Mouse (Mus musculus) ovary, adult 10 weeks (tissue): Measurements from ENCODE around the gene Gm3486. TPM values are rescaled to one million over a fixed set of nuclear protein-coding genes. Genes with fewer than 3 reads are reported as not detected.

Experiments used
- polyA plus RNA-seq: library from polyadenylated mRNA; stranded (reverse); fragments of 350-450 nt; fragmentation: Illumina TruSeq; extraction: RNeasy Lipid Tissue Mini Kit (QIAGEN cat#74804); gene quantifications from one replicate; pipeline ENCODE4 v1.2.3, GENCODE M21; 2014

Gm3486 gene
- not detected for polyA plus RNA-seq

DNA sequence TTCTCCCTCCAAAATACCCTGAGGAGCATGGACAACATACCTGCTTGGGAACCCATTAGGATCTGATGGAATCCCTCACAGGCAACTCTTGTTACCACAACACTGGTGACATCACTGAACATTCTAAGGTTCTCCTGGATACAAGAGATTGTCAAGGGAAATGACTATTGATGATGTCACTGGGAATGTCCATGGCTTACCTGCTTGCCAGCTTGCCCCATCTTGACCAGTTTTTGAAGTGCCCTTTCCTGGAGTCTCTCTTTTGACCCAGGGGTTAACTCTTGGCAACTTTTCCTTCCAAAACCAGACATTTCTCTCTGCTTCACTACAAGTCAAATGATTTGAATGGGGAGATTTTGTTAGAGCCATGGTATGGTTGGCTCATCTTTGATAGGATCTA is at the start of gene Gm3486:
Gene Gm3486 (minus strand): TSS at position 101 of the 400 bp plus-strand sequence.

GRCm38 (mm10) chr14:41453418-41453817 is 35.9 kb downstream of the Gm3486 start, which contains the start of gene Gm7954:
TSS of gene Gm7954 (minus strand) at chr14:41453518.

Other genes with a start within 250 kb of the Gm3486 start
- not detected for gene Gm2832, start 210.7 kb downstream of the Gm3486 start, polyA plus RNA-seq
- not detected for gene Gm5798, start 140.9 kb downstream of the Gm3486 start, polyA plus RNA-seq
- gene Gm7945, start 103.1 kb downstream of the Gm3486 start, polyA plus RNA-seq = not detected
- gene Gm6482, start 81.2 kb downstream of the Gm3486 start, polyA plus RNA-seq = not detected
- not detected for gene Gm7954, start 36.0 kb downstream of the Gm3486 start, polyA plus RNA-seq
- not detected for gene Gm7970, start 66.1 kb upstream of the Gm3486 start, polyA plus RNA-seq
- gene 1700049E17Rik2, start 83.7 kb upstream of the Gm3486 start, polyA plus RNA-seq = not detected
- gene Gm3072, start 135.1 kb upstream of the Gm3486 start, polyA plus RNA-seq = not detected
- gene Gm3676, start 157.0 kb upstream of the Gm3486 start, polyA plus RNA-seq = not detected
- not detected for gene Gm8068, start 212.4 kb upstream of the Gm3486 start, polyA plus RNA-seq